Mouse (Mus musculus): ENCODE data around the gene Tex48. TPM values are rescaled to one million over a fixed set of nuclear protein-coding genes. Genes with fewer than 3 reads are reported as not detected.

Gene Tex48
- polyA plus RNA-seq (2015; fragmentation: Illumina TruSeq; extraction: RNeasy Lipid Tissue Mini Kit (QIAGEN cat#74804); ENCODE audit: insufficient read depth, low read depth, low replicate concordance): not detected

DNA sequence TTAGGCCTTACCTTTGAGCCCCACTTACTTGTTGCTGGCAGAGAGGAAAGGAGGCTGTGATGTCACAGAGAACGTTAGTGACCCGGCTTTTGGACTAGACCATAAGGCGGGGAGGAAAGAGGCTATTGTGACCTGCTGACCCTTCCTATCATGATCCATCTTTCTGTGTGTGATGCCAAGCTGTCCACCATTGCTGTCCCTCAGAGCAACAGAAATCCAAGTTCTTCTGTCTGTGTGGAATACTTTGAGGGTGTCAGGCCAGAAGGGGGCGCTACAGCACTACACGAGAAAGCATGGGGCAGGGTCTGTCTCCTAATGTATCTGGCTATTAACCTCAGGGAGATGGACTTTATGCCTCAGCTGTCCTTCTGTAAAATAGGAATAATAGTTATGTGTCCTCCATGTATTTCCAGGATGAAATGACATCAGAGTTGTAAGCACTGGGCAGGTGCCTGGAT lies at the start of gene Tex48:
Tex48 (minus strand) TSS at position 51 of the 458 bp plus-strand sequence.

GRCm38 (mm10) chr4:63663279-63663678 lies 41.1 kb upstream of the Tex48 start, which contains the start of gene Gm11214:
Gene Gm11214 (minus strand): TSS chr4:63663379.

GRCm38 (mm10) chr4:63604945-63605344 lies 17.3 kb downstream of the Tex48 start, which contains the start of gene Gm11213:
Gene Gm11213 (minus strand): TSS chr4:63605261.

DNA sequence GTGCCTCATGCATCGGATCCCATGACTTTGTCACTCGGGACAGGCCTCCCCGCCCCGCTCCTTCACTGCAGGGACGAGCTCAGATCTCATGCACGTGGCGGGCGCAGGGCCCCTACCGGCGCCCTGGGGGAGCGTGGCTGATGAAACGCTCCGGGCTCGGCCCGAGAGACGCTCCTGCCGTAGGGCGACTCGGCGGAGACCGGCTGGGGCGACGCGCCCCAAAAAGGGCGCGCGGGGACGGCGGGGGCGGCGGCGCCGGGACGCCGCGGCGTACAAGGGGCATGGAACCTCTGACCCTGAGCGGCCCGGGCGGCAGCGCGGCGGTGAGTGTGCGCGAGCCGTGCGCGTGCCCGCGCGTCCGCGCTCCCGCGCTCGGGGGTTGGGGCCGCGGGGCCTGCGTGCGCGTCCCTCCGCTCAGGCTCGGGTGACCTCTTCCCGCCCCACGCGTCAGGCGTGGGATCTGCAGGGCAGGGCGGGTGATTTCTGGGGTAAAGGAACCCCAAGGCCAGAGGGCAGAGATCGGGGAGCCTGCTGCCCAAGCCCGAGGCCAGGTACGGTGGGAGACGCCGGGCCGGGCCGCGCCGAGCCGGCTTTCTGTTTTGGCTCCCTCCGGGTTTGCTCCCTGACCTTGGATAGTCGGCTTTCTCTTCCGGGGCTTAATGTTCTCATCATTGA lies 63.7 kb downstream of the Tex48 start, which contains the start of gene Tmem268:
Tmem268 (plus strand) TSS at position 375 of the 675 bp plus-strand sequence.

Other genes with a start within 250 kb of the Tex48 start
- gene Akna, start 219.1 kb downstream of the Tex48 start, polyA plus RNA-seq (2015; fragmentation: Illumina TruSeq; extraction: RNeasy Lipid Tissue Mini Kit (QIAGEN cat#74804); ENCODE audit: insufficient read depth, low read depth, low replicate concordance): 1.4 TPM
- gene Whrn, start 126.4 kb downstream of the Tex48 start, polyA plus RNA-seq (2015; fragmentation: Illumina TruSeq; extraction: RNeasy Lipid Tissue Mini Kit (QIAGEN cat#74804); ENCODE audit: insufficient read depth, low read depth, low replicate concordance): 8.1 TPM
- gene Atp6v1g1, start 77.7 kb downstream of the Tex48 start, polyA plus RNA-seq (2015; fragmentation: Illumina TruSeq; extraction: RNeasy Lipid Tissue Mini Kit (QIAGEN cat#74804); ENCODE audit: insufficient read depth, low read depth, low replicate concordance): 34.0 TPM
- 3.7 TPM for gene Tmem268, start 63.6 kb downstream of the Tex48 start, polyA plus RNA-seq (2015; fragmentation: Illumina TruSeq; extraction: RNeasy Lipid Tissue Mini Kit (QIAGEN cat#74804); ENCODE audit: insufficient read depth, low read depth, low replicate concordance)
- not detected for gene Gm11213, start 17.2 kb downstream of the Tex48 start, polyA plus RNA-seq (2015; fragmentation: Illumina TruSeq; extraction: RNeasy Lipid Tissue Mini Kit (QIAGEN cat#74804); ENCODE audit: insufficient read depth, low read depth, low replicate concordance)
- not detected for gene Gm11214, start 41.0 kb upstream of the Tex48 start, polyA plus RNA-seq (2015; fragmentation: Illumina TruSeq; extraction: RNeasy Lipid Tissue Mini Kit (QIAGEN cat#74804); ENCODE audit: insufficient read depth, low read depth, low replicate concordance)
- not detected for gene Tnfsf15, start 122.7 kb upstream of the Tex48 start, polyA plus RNA-seq (2015; fragmentation: Illumina TruSeq; extraction: RNeasy Lipid Tissue Mini Kit (QIAGEN cat#74804); ENCODE audit: insufficient read depth, low read depth, low replicate concordance)
- not detected for gene Tnfsf8, start 238.9 kb upstream of the Tex48 start, polyA plus RNA-seq (2015; fragmentation: Illumina TruSeq; extraction: RNeasy Lipid Tissue Mini Kit (QIAGEN cat#74804); ENCODE audit: insufficient read depth, low read depth, low replicate concordance)